Mouse (Mus musculus): ENCODE data around the gene Nol6. TPM values are rescaled to one million over a fixed set of nuclear protein-coding genes. Genes with fewer than 3 reads are reported as not detected.

Nol6 gene
- polyA plus RNA-seq, 1 experiment: 26.3 TPM

DNA sequence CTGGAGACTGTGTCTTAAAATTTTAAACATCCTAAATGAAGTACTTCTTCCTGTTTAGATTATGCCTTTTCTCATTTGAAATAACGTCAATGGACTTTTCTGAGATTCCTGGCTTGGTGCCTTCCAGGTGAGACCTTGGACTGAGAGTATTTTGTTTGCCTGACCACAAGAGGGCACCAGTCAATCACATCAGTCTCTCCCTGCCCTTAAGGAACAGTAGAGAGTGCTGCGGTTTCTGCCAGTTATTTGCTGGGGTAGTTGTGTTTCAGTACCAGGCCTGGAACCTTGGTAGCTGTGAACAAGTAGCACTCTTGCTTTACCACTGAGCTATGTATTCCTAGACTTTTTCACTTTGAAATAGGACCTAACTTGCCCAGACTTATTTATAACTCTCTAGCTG, 5.2 kb upstream of the Nol6 start:
- Histone ChIP-seq H3K27me3 (ENCODE audit: control insufficient read depth, insufficient read depth, insufficient read length) (no peaks in the 10 kb centered on the region), H3K79me2 (ENCODE audit: control insufficient read depth, insufficient read depth) (no peaks in the 10 kb centered on the region), H3K4me3 (no peak overlapping the region), H3ac (ENCODE audit: control insufficient read depth, insufficient read length) (no peak overlapping the region), H3K4me2 (ENCODE audit: low read depth) (no peak overlapping the region), H3K36me3 (ENCODE audit: control insufficient read depth, insufficient read depth) (no peaks in the 10 kb centered on the region)
- TF ChIP-seq REST (IDR thresholded peaks at IDR 0.05; ENCODE audit: insufficient read depth, insufficient read length) (no peak), TCF3 (IDR thresholded peaks at IDR 0.05; ENCODE audit: insufficient read length, low read depth) (no peak), MAX (IDR thresholded peaks at IDR 0.05; ENCODE audit: low read depth) (no peak), E2F4 (IDR thresholded peaks at IDR 0.05; ENCODE audit: insufficient read depth) (no peak), USF1 (IDR thresholded peaks at IDR 0.05; ENCODE audit: low read depth) (no peak)

GRCm38 (mm10) chr4:41118706-41119292, 5.5 kb downstream of the Nol6 start:
- Histone ChIP-seq H3K4me2 (ENCODE audit: low read depth) (no peak overlapping the region), H3K36me3 (ENCODE audit: control insufficient read depth, insufficient read depth) (peaks cover 33% of the 10 kb centered on the region), H3K79me2 (ENCODE audit: control insufficient read depth, insufficient read depth) (peaks cover 12% of the 10 kb centered on the region), H3K4me3 (no peak overlapping the region), H3ac (ENCODE audit: control insufficient read depth, insufficient read length) (no peak overlapping the region), H3K27me3 (ENCODE audit: control insufficient read depth, insufficient read depth, insufficient read length) (no peaks in the 10 kb centered on the region)
- TF ChIP-seq SRF (IDR thresholded peaks at IDR 0.05; ENCODE audit: control insufficient read depth, insufficient read length, low read depth) (no peak), REST (IDR thresholded peaks at IDR 0.05; ENCODE audit: insufficient read depth, insufficient read length) (no peak), MAX (IDR thresholded peaks at IDR 0.05; ENCODE audit: low read depth) (no peak)

DNA sequence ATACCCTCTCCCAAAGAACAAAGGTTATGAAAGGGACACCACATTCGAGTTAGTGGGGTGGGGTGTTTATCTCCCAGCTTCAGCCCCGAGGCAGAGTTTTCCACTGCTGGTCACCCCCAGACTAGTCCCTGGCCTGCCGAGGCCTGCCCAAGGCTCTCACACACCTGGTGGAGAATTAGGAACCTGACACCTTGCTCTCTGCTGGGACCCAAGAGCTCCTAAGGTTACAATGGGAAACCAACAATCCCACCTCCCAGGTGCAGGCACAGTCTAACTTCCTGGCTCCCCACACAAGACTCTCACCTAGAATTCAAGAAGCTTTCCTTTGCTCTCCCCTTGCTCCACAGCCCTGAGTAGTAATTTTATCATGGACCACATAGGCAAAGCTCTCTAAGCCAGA, 7.4 kb downstream of the Nol6 start:
- H3K4me2 ChIP-seq (ENCODE audit: low read depth): no peak overlapping the region
- H3K4me3 ChIP-seq: no peak overlapping the region
- H3ac ChIP-seq (ENCODE audit: control insufficient read depth, insufficient read length): no peak overlapping the region
- no peaks in the 10 kb centered on the region for H3K27me3 ChIP-seq (ENCODE audit: control insufficient read depth, insufficient read depth, insufficient read length)
- H3K36me3 ChIP-seq (ENCODE audit: control insufficient read depth, insufficient read depth): peaks cover 24% of the 10 kb centered on the region
- TF ChIP-seq MAX (IDR thresholded peaks at IDR 0.05; ENCODE audit: low read depth): no peak
- TF ChIP-seq MYOD1 (IDR thresholded peaks at IDR 0.05; ENCODE audit: control insufficient read depth in 1 of 3, insufficient read length in 2 of 3, low read depth in 2 of 3): no peak
- no peak for TF ChIP-seq SRF (IDR thresholded peaks at IDR 0.05; ENCODE audit: control insufficient read depth, insufficient read length, low read depth)
- TF ChIP-seq POLR2A (IDR thresholded peaks at IDR 0.05; ENCODE audit: insufficient read length, low read depth): no peak
- no peak for TF ChIP-seq TCF12 (IDR thresholded peaks at IDR 0.05; ENCODE audit: insufficient read depth, poor library complexity, severe bottlenecking)
- no peak for TF ChIP-seq CEBPB (IDR thresholded peaks at IDR 0.05; ENCODE audit: insufficient read depth, poor library complexity, severe bottlenecking)
- TF ChIP-seq TCF3 (IDR thresholded peaks at IDR 0.05; ENCODE audit: insufficient read length, low read depth): no peak
- no peak for TF ChIP-seq USF1 (IDR thresholded peaks at IDR 0.05; ENCODE audit: low read depth)
- TF ChIP-seq MYOG (IDR thresholded peaks at IDR 0.05; ENCODE audit: control insufficient read depth in 1 of 3, insufficient read depth in 1 of 3, insufficient read length in 2 of 3, low read depth in 2 of 3): no peak
- TF ChIP-seq E2F4 (IDR thresholded peaks at IDR 0.05; ENCODE audit: insufficient read depth): no peak
- no peak for TF ChIP-seq POLR2AphosphoS2 (IDR thresholded peaks at IDR 0.05; ENCODE audit: insufficient read length, low read depth)
- no peak for TF ChIP-seq REST (IDR thresholded peaks at IDR 0.05; ENCODE audit: insufficient read depth, insufficient read length)
- H3K79me2 ChIP-seq (ENCODE audit: control insufficient read depth, insufficient read depth): no peaks in the 10 kb centered on the region

DNA sequence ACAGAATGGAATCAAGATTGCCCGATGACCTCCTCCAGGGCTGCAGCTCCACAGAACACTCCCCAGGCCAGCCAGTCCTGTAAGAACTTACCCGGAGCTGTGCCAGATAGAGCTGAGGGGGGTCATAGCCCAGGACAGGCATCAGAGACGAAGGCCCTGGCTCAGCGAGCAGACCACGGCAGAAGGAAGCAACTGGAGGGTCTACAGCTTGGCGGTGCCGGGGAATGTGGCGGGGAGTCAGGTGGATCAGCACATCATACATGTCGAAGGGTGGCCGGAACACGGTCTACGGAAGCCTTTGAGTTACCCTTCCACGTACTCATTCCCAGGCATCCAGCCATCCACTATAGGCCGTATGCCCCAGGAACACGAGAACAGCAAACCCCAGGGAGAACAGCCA, 8.5 kb downstream of the Nol6 start:
- no peaks in the 10 kb centered on the region for H3K27me3 ChIP-seq (ENCODE audit: control insufficient read depth, insufficient read depth, insufficient read length)
- H3K4me3 ChIP-seq: no peak overlapping the region
- H3K36me3 ChIP-seq (ENCODE audit: control insufficient read depth, insufficient read depth): peaks cover 18% of the 10 kb centered on the region
- no peak overlapping the region for H3K4me2 ChIP-seq (ENCODE audit: low read depth)
- H3ac ChIP-seq (ENCODE audit: control insufficient read depth, insufficient read length): no peak overlapping the region
- H3K79me2 ChIP-seq (ENCODE audit: control insufficient read depth, insufficient read depth): no peaks in the 10 kb centered on the region
- no peak for TF ChIP-seq MYOG (IDR thresholded peaks at IDR 0.05; ENCODE audit: control insufficient read depth in 1 of 3, insufficient read depth in 1 of 3, insufficient read length in 2 of 3, low read depth in 2 of 3)
- TF ChIP-seq MYOD1 (IDR thresholded peaks at IDR 0.05; ENCODE audit: control insufficient read depth in 1 of 3, insufficient read length in 2 of 3, low read depth in 2 of 3): no peak
- no peak for TF ChIP-seq REST (IDR thresholded peaks at IDR 0.05; ENCODE audit: insufficient read depth, insufficient read length)
- no peak for TF ChIP-seq TCF3 (IDR thresholded peaks at IDR 0.05; ENCODE audit: insufficient read length, low read depth)
- no peak for TF ChIP-seq CEBPB (IDR thresholded peaks at IDR 0.05; ENCODE audit: insufficient read depth, poor library complexity, severe bottlenecking)
- no peak for TF ChIP-seq TCF12 (IDR thresholded peaks at IDR 0.05; ENCODE audit: insufficient read depth, poor library complexity, severe bottlenecking)
- TF ChIP-seq POLR2AphosphoS2 (IDR thresholded peaks at IDR 0.05; ENCODE audit: insufficient read length, low read depth): no peak
- no peak for TF ChIP-seq SRF (IDR thresholded peaks at IDR 0.05; ENCODE audit: control insufficient read depth, insufficient read length, low read depth)
- TF ChIP-seq USF1 (IDR thresholded peaks at IDR 0.05; ENCODE audit: low read depth): no peak
- TF ChIP-seq MAX (IDR thresholded peaks at IDR 0.05; ENCODE audit: low read depth): no peak

GRCm38 (mm10) chr4:41115074-41115473, 9.2 kb downstream of the Nol6 start:
- Histone ChIP-seq H3K36me3 (ENCODE audit: control insufficient read depth, insufficient read depth) (peaks cover 15% of the 10 kb centered on the region), H3ac (ENCODE audit: control insufficient read depth, insufficient read length) (no peak overlapping the region), H3K79me2 (ENCODE audit: control insufficient read depth, insufficient read depth) (no peaks in the 10 kb centered on the region), H3K4me3 (no peak overlapping the region), H3K27me3 (ENCODE audit: control insufficient read depth, insufficient read depth, insufficient read length) (no peaks in the 10 kb centered on the region), H3K4me2 (ENCODE audit: low read depth) (no peak overlapping the region)
- TF ChIP-seq TCF3 (IDR thresholded peaks at IDR 0.05; ENCODE audit: insufficient read length, low read depth) (no peak), SRF (IDR thresholded peaks at IDR 0.05; ENCODE audit: control insufficient read depth, insufficient read length, low read depth) (no peak), REST (IDR thresholded peaks at IDR 0.05; ENCODE audit: insufficient read depth, insufficient read length) (no peak), MYOD1 (IDR thresholded peaks at IDR 0.05; ENCODE audit: control insufficient read depth in 1 of 3, insufficient read length in 2 of 3, low read depth in 2 of 3) (no peak), CEBPB (IDR thresholded peaks at IDR 0.05; ENCODE audit: insufficient read depth, poor library complexity, severe bottlenecking) (no peak), POLR2A (IDR thresholded peaks at IDR 0.05; ENCODE audit: insufficient read length, low read depth) (no peak), E2F4 (IDR thresholded peaks at IDR 0.05; ENCODE audit: insufficient read depth) (no peak), USF1 (IDR thresholded peaks at IDR 0.05; ENCODE audit: low read depth) (no peak), TCF12 (IDR thresholded peaks at IDR 0.05; ENCODE audit: insufficient read depth, poor library complexity, severe bottlenecking) (no peak), POLR2AphosphoS2 (IDR thresholded peaks at IDR 0.05; ENCODE audit: insufficient read length, low read depth) (no peak), MYOG (IDR thresholded peaks at IDR 0.05; ENCODE audit: control insufficient read depth in 1 of 3, insufficient read depth in 1 of 3, insufficient read length in 2 of 3, low read depth in 2 of 3) (no peak), MAX (IDR thresholded peaks at IDR 0.05; ENCODE audit: low read depth) (no peak)
